Mouse (Mus musculus): ENCODE measurements around the gene Tob1.

GRCm38 (mm10) chr11:94255733-94256132 is 44.5 kb downstream of the Tob1 start:
- no peak for TF ChIP-seq POLR2A (IDR thresholded peaks at IDR 0.05; ENCODE audit: borderline replicate concordance, control insufficient read depth, low read depth, low read length)
- TF ChIP-seq CTCF (IDR thresholded peaks at IDR 0.05; ENCODE audit: control insufficient read depth, insufficient read depth, low read length): no peak
